Mouse (Mus musculus) heart, adult 2 months (tissue): ENCODE data around the gene Frk. TPM values are rescaled to one million over a fixed set of nuclear protein-coding genes. Genes with fewer than 3 reads are reported as not detected.

Experiments used
- DNase-seq, 2 experiments: peaks; one replicate each; pipeline ENCODE4 v3.0.0; 2021
- H3K27ac ChIP-seq: fragments of 200-600 bp; 2 replicates; pipeline ENCODE4 v1.8.1; 2022
- H3K27me3 ChIP-seq: fragments of 200-500 bp; 2 replicates; pipeline ENCODE4 v1.6.1; 2012; ENCODE audit warnings: mild to moderate bottlenecking, low read length, inconsistent platforms, mixed read lengths; ENCODE audit not compliant: control insufficient read depth, insufficient read depth
- H3K36me3 ChIP-seq: fragments of 200-500 bp; 2 replicates; pipeline ENCODE4 v1.6.1; 2012; ENCODE audit warnings: low read length, inconsistent platforms; ENCODE audit not compliant: control insufficient read depth, insufficient read depth
- H3K4me1 ChIP-seq: fragments of 200-500 bp; 2 replicates; pipeline ENCODE4 v1.6.1; 2011; ENCODE audit warnings: low read length; ENCODE audit not compliant: control insufficient read depth, insufficient read depth
- H3K4me3 ChIP-seq: fragments of 200-600 bp; 2 replicates; pipeline ENCODE4 v1.8.1; 2022
- H3K79me2 ChIP-seq: fragments of 200-500 bp; replicated peaks from 2 replicates; pipeline ENCODE4 v1.6.1; 2012; ENCODE audit warnings: mild to moderate bottlenecking, inconsistent platforms, low read length, moderate library complexity, mixed read lengths; ENCODE audit not compliant: control insufficient read depth, insufficient read depth
- H3K9ac ChIP-seq: fragments of 200-500 bp; 2 replicates; pipeline ENCODE4 v1.6.1; 2012; ENCODE audit warnings: low read depth, mild to moderate bottlenecking, control low read depth, inconsistent platforms, low read length, mixed read lengths
- CTCF ChIP-seq: fragments of 200-600 bp; IDR thresholded peaks from 2 replicates; pipeline ENCODE4 v1.8.1; 2022; ENCODE audit warnings: antibody characterized with exemption, mild to moderate bottlenecking, moderate library complexity
- EP300 ChIP-seq: fragments of 200-500 bp; IDR thresholded peaks from 2 replicates; pipeline ENCODE4 v1.6.1; 2011; ENCODE audit warnings: low read depth, low read length, control low read depth; ENCODE audit not compliant: insufficient read depth
- POLR2A ChIP-seq: fragments of 200-500 bp; IDR thresholded peaks from 2 replicates; pipeline ENCODE4 v1.6.1; 2011; ENCODE audit warnings: mild to moderate bottlenecking, low read depth, low read length, control low read depth; ENCODE audit not compliant: insufficient read depth
- WGBS: fragments of 180-500 bp; shearing (Covaris S2); methylation state at CpG from one replicate; pipeline ENCODE4 v1.1.7; 2018; 5-methylcytosine and 5-hydroxymethylcytosine counted together
- intact Hi-C: fragments of 180-260 bp; cut with DNase I; formaldehyde crosslinking; loops from one replicate; pipeline ENCODE4 v1.15.1; 2025
- polyA plus RNA-seq: library from polyadenylated mRNA; depleted of rRNA; stranded (reverse); fragments of >200 nt; gene quantifications from 2 replicates; pipeline ENCODE4 v1.2.3, GENCODE M21; 2012
- total RNA-seq, 2 experiments: library from RNA; stranded (reverse); gene quantifications; 2 replicates each; pipeline ENCODE4 v1.2.3; 2021

Frk gene
- total and polyA plus RNA-seq, 3 experiments: 0.70 to 2.0 (median 1.9) TPM

- Histone ChIP-seq H3K9ac (no peak overlapping the region), H3K36me3 (peaks cover 2% of the 10 kb centered on the region), H3K4me3 (no peak overlapping the region), H3K4me1 (peaks cover 4% of the 10 kb centered on the region), H3K27me3 (no peaks in the 10 kb centered on the region), H3K79me2 (no peaks in the 10 kb centered on the region), H3K27ac (no peak overlapping the region)
- no peak for DNase-seq
- 66% methylated on average over 3 of the region's 3 CpGs for WGBS
- intact Hi-C loops: no loop called here
- TF ChIP-seq EP300: no peak
- TF ChIP-seq CTCF: no peak
- no peak for TF ChIP-seq POLR2A
These were observed 28.0 kb downstream of the Frk start for GRCm38 (mm10) chr10:34511192-34511591.

- TF ChIP-seq POLR2A (no peak), CTCF (no peak), EP300 (no peak)
- 13% methylated on average over 4 of the region's 4 CpGs for WGBS
- Histone ChIP-seq H3K9ac (no peak overlapping the region; the same call in 1 of the 2 replicates), H3K4me3 (peak overlapping the region; percentile 19; the same call in 1 of the 2 replicates), H3K36me3 (peaks cover 2% of the 10 kb centered on the region), H3K27me3 (no peaks in the 10 kb centered on the region), H3K79me2 (no peaks in the 10 kb centered on the region), H3K27ac (peak overlapping the region; percentile 68), H3K4me1 (peaks cover 4% of the 10 kb centered on the region)
- peak; percentile 12 to 20 for DNase-seq
- intact Hi-C loops: no loop called here
These were observed 29.4 kb downstream of the Frk start for GRCm38 (mm10) chr10:34512551-34512950.

- Histone ChIP-seq H3K4me3 (no peak overlapping the region), H3K27me3 (no peaks in the 10 kb centered on the region), H3K4me1 (no peaks in the 10 kb centered on the region), H3K9ac (no peak overlapping the region), H3K27ac (no peak overlapping the region), H3K79me2 (no peaks in the 10 kb centered on the region), H3K36me3 (no peaks in the 10 kb centered on the region)
- TF ChIP-seq CTCF: no peak
- no peak for TF ChIP-seq POLR2A
- no peak for TF ChIP-seq EP300
- intact Hi-C loops: no loop called here
- 71% methylated on average over 1 of the region's 1 CpGs for WGBS
- DNase-seq: no peak
These were observed 42.4 kb downstream of the Frk start for GRCm38 (mm10) chr10:34525598-34525997.

- no peaks in the 10 kb centered on the region for H3K4me1 ChIP-seq
- no peaks in the 10 kb centered on the region for H3K36me3 ChIP-seq
- no peak overlapping the region for H3K27ac ChIP-seq
- no peak for DNase-seq
- intact Hi-C loops: no loop called here
- no peaks in the 10 kb centered on the region for H3K27me3 ChIP-seq
- H3K79me2 ChIP-seq: no peaks in the 10 kb centered on the region
- H3K9ac ChIP-seq: no peak overlapping the region
- whole genome bisulfite sequencing: 52% methylated on average over 1 of the region's 1 CpGs
- no peak for TF ChIP-seq POLR2A
- TF ChIP-seq EP300: no peak
- TF ChIP-seq CTCF: no peak
- no peak overlapping the region for H3K4me3 ChIP-seq
These were observed 48.6 kb downstream of the Frk start for GRCm38 (mm10) chr10:34531766-34532165.

- H3K79me2 ChIP-seq: no peaks in the 10 kb centered on the region
- intact Hi-C loops: no loop called here
- H3K36me3 ChIP-seq: no peaks in the 10 kb centered on the region
- H3K27me3 ChIP-seq: no peaks in the 10 kb centered on the region
- no peak overlapping the region for H3K4me3 ChIP-seq
- 59% methylated on average over 1 of the region's 1 CpGs for WGBS
- no peak overlapping the region for H3K9ac ChIP-seq
- H3K27ac ChIP-seq: no peak overlapping the region
- no peaks in the 10 kb centered on the region for H3K4me1 ChIP-seq
- no peak for DNase-seq
- TF ChIP-seq EP300 (no peak), CTCF (no peak), POLR2A (no peak)
These were observed 49.3 kb downstream of the Frk start for GRCm38 (mm10) chr10:34532507-34532906.

- no peak overlapping the region for H3K9ac ChIP-seq
- TF ChIP-seq POLR2A: no peak
- no peak for TF ChIP-seq EP300
- TF ChIP-seq CTCF: no peak
- no peaks in the 10 kb centered on the region for H3K4me1 ChIP-seq
- H3K27me3 ChIP-seq: no peaks in the 10 kb centered on the region
- 74% methylated on average over 2 of the region's 2 CpGs for WGBS
- H3K79me2 ChIP-seq: no peaks in the 10 kb centered on the region
- no peak overlapping the region for H3K27ac ChIP-seq
- no peaks in the 10 kb centered on the region for H3K36me3 ChIP-seq
- H3K4me3 ChIP-seq: no peak overlapping the region
- intact Hi-C loops: no loop called here
- no peak for DNase-seq
These were observed 57.5 kb downstream of the Frk start for GRCm38 (mm10) chr10:34540687-34541086.
